8 mouse cellular contexts compared by ENCODE assay signal in the genomic region with DNA sequence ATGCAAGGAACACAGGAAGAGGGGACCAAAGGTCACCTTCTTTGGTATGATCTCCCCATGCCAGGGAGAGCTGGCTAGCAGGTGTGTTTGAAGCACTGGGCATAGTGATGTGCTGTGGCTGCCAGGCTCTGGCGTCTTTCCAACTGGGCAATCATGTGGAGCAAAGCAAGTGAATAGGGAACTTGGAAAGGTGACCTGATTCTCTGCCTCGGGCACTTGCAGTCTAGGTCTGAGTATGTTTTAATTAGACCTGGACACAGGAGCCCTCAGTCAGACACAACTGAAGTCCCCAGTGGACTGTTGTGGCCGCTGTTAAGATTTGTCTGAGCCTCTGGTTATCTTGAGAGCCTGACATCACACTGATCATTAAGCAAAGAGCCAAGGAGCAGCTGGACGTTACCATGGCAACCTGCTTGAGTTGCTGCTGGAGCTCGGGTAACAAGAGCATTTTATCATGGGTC.
DNase-seq lines count a peak whose midpoint lies in the region; ATAC-seq and TF ChIP-seq lines count a peak whose summit lies in the region.

No protein-coding gene starts in this region.

- 14% methylated on average over 5 of the region's 5 CpGs for WGBS in cerebellum, adult 2 months
- WGBS in forebrain, embryonic 15.5 days, result 3% methylated on average over 5 of the region's 5 CpGs
- 11% methylated on average over 5 of the region's 5 CpGs for WGBS in stomach, embryonic 14.5 days

- no peak overlapping the region for H3K4me2 ChIP-seq in forebrain, embryonic 15.5 days (replicated peaks)
- no peak overlapping the region for H3K4me2 ChIP-seq in stomach, embryonic 14.5 days (replicated peaks; ENCODE audit: low read depth, low read length)

- H3K36me3 ChIP-seq in forebrain, embryonic 15.5 days, result no peaks in the 10 kb centered on the region
- H3K36me3 ChIP-seq in stomach, embryonic 14.5 days (ENCODE audit: control insufficient read depth, insufficient read depth, low read length), result no peaks in the 10 kb centered on the region

- no peak overlapping the region for H3K27ac ChIP-seq in cerebellum, adult 2 months (ENCODE audit: insufficient read depth, low read length)
- H3K27ac ChIP-seq in forebrain, embryonic 15.5 days (replicated peaks), result peak overlapping the region; percentile 55
- H3K27ac ChIP-seq in stomach, embryonic 14.5 days (ENCODE audit: low read length), result peak overlapping the region; percentile 28; the same call in 1 of the 2 replicates

- no peak overlapping the region for H3K4me3 ChIP-seq in cerebellum, adult 2 months (replicated peaks; ENCODE audit: insufficient read depth, low read depth, low read length)
- H3K4me3 ChIP-seq in forebrain, embryonic 15.5 days, result no peak overlapping the region
- H3K4me3 ChIP-seq in stomach, embryonic 14.5 days (ENCODE audit: low read depth, low read length), result no peak overlapping the region

- peak; percentile 88 for ATAC-seq in forebrain, embryonic 15.5 days (replicated peaks)
- ATAC-seq in megakaryocyte-erythroid progenitor cell, adult 5-6 weeks (replicated peaks; ENCODE audit: low FRiP score, low TSS enrichment, poor library complexity, severe bottlenecking), result peak; percentile 61
- ATAC-seq in stomach, embryonic 14.5 days (ENCODE audit: insufficient number of reproducible peaks, insufficient read depth, low FRiP score, low read depth), result peak; percentile 65; the same call in 1 of the 2 replicates

- no peaks in the 10 kb centered on the region for H3K9me3 ChIP-seq in forebrain, embryonic 15.5 days
- no peaks in the 10 kb centered on the region for H3K9me3 ChIP-seq in stomach, embryonic 14.5 days (ENCODE audit: control insufficient read depth, low read depth, low read length)

- TF ChIP-seq CTCF in cerebellum, adult 2 months (IDR thresholded peaks at IDR 0.05; ENCODE audit: borderline replicate concordance, insufficient read depth, low read depth, low read length), result no peak

- no peaks in the 10 kb centered on the region for H3K27me3 ChIP-seq in cerebellum, adult 2 months (ENCODE audit: control insufficient read depth, insufficient read depth, low read length)
- H3K27me3 ChIP-seq in forebrain, embryonic 15.5 days, result no peaks in the 10 kb centered on the region
- no peaks in the 10 kb centered on the region for H3K27me3 ChIP-seq in stomach, embryonic 14.5 days (ENCODE audit: control insufficient read depth, insufficient read depth, low read length)

- TF ChIP-seq POLR2A in cerebellum, adult 2 months (IDR thresholded peaks at IDR 0.05; ENCODE audit: borderline replicate concordance, insufficient read depth, low read length), result no peak

- peak; percentile 34 for DNase-seq in ZHBTc4 (ENCODE audit: low read depth, low spot score)
- DNase-seq in cerebellum, adult 2 months, result peak; percentile 63 to 75
- peak; percentile 41 for DNase-seq in heart, postnatal 25 days (ENCODE audit: low spot score)
- DNase-seq in layer of hippocampus, adult 18-20 months (ENCODE audit: low spot score in 2 of 2), result peak; percentile 9 to 31
- no peak for DNase-seq in B cell, adult 2 months

- no peak overlapping the region for H3K9ac ChIP-seq in forebrain, embryonic 15.5 days (replicated peaks)
- no peak overlapping the region for H3K9ac ChIP-seq in stomach, embryonic 14.5 days (replicated peaks; ENCODE audit: low read depth, low read length)

- H3K4me1 ChIP-seq in cerebellum, adult 2 months (ENCODE audit: control insufficient read depth, insufficient read depth, low read length), result peaks cover 6% of the 10 kb centered on the region
- H3K4me1 ChIP-seq in forebrain, embryonic 15.5 days, result peaks cover 35% of the 10 kb centered on the region
- peaks cover 13% of the 10 kb centered on the region for H3K4me1 ChIP-seq in stomach, embryonic 14.5 days (ENCODE audit: control insufficient read depth, insufficient read depth, low read length)

- intact Hi-C loops in heart, postnatal 25 days (cut with DNase I), result loop anchor here (5.0 kb wide), 1 partner anchor 65 kb away; no protein-coding TSS in a partner anchor

Comparison
In these comparisons a context has a peak if more than half of its experiments do, and no peak if none do; other contexts are left out.
1. DNase-seq: peak in ZHBTc4 (single experiment), cerebellum, adult 2 months (2 of 2), heart, postnatal 25 days (single experiment) and layer of hippocampus, adult 18-20 months (2 of 2); none in B cell, adult 2 months (0 of 2).
2. Peak in every context shown above with its lines, with median percentiles within 50 percentile points of each other: ATAC-seq.